Mouse (Mus musculus) erythroblast, embryonic 14.5 days (primary cell): Measurements from ENCODE around the gene Mtif3.

Experiments
- GATA1 ChIP-seq: IDR thresholded peaks from 2 replicates; pipeline ENCODE4 v1.6.1; 2012; ENCODE audit warnings: low read length, inconsistent platforms, mixed read lengths
- TAL1 ChIP-seq: IDR thresholded peaks from 3 replicates; pipeline ENCODE4 v1.6.1; 2012; ENCODE audit warnings: low read length, inconsistent platforms, mixed read lengths

DNA sequence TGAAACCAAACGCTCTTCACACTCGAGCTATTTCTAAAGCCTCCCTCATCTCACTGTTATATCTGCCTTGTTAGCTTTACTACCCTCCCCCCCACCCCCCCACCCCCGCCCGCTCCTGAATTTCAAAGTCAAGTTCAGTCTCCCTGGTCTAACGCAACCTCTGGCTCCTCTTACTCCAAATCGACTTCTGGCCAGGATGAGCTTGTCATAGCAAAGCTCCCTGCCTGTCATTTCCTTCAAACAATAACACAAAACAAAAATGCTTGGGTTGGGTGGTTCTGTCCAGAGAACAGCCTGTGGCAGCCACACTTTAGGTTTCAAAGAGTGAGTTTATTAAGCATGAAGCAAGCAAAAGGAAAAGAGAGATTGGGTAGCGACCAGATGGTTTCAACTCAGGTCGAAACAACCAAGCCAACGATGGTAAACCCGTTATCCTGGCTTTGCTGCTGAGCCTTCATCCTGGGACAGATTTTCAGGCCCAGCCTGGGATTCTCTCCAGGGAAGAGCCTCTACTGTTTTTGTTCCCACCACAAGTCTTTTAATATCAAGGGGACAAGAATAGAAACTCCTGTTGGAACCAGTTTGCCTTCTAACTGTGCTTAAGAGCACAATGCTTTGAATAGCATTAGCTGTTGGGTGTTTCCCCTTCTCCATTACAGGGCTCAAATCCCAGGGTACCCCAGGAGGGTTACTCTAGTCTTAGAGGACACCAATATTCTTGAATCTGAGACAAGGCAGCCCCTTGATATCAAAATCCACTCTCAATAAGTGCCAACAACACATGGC, 8.4 kb upstream of the Mtif3 start:
- TF ChIP-seq GATA1 (no peak), TAL1 (no peak)
